ENCODE assay signal across 25 mouse cellular contexts in the genomic region with DNA sequence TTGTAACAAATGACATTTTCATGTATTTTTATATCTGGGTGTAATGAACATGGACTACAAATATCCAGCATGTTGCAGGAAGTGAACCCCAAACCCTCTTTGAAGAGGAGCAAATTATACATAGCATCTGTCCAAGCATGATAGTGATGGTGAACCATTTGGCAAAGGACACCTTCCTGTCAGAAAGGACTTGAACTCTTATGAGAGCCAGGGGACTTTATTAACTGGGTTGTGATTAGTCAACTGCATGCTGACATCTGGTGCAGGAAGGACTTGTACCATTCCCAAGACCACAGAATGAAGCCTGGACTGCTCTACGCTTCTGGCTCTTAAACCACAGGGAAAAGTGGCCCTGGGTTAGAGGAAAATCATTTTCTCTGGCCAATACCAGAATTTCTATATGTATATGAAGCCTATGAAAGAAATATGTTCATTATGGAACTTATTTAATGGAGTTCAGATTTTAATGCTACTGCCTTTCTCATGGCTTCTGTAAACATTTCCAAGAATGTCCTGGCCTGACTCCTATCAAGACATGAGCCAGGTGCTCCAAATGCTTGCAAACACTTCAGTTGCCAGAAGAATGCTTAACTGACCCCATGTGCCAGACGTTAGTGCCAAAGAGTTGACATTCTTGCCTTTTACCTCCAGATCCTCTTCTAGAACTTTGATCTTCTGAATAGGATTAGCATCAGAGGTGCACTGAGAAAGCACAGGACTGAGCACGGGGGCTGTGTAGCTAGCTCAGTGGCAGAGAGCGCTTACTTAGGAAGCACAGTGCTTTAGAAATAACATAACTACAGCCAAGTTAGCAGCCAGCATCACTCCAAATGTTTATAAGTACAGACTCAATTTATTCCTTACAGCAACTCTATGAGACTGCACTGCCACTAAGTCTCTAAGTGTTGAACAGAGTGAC.
DNase-seq lines count a peak whose midpoint lies in the region; ATAC-seq and TF ChIP-seq lines count a peak whose summit lies in the region.
"Had no signal": no experiment of that assay in that cellular context is flagged by ENCODE, and none has a peak within 500 bp of the region (broad histone marks: within the 10 kb centered on the region; RNA-seq: fewer than 3 reads in every experiment).

No protein-coding gene starts in this region.

- TF ChIP-seq CTCF in lung, adult 2 months (IDR thresholded peaks at IDR 0.05; ENCODE audit: insufficient read depth, low read length) = no peak

- TF ChIP-seq POLR2A in lung, adult 2 months (IDR thresholded peaks at IDR 0.05; ENCODE audit: borderline replicate concordance, extremely low read depth, low read depth, low read length) = no peak

- no peak overlapping the region for H3K4me3 ChIP-seq in lung, adult 2 months (replicated peaks; ENCODE audit: extremely low read depth, low read depth, low read length)
- H3K4me3 ChIP-seq: embryonic facial prominence, embryonic 13.5 days; limb, embryonic 10.5 days; limb, embryonic 15.5 days; liver, embryonic 13.5 days had no signal

- peak; percentile 65 for DNase-seq in cerebellum, adult 9-10 months
- no peak for DNase-seq in cerebellum, adult 8-10 months
- DNase-seq in brain, adult 2 months (ENCODE audit: low read depth, low spot score) = peak; percentile 58
- peak; percentile 60 for DNase-seq in lung, adult 2 months
- DNase-seq in lung, postnatal 10 days = peak; percentile 53
- no peak for DNase-seq in adrenal gland, adult (ENCODE audit: inconsistent age in 2 of 2, low spot score in 1 of 2)
- DNase-seq in heart, postnatal 10 days = no peak
- DNase-seq: adrenal gland, postnatal 14 days; forebrain, postnatal 0 days; gastrocnemius, postnatal 14 days; kidney, adult 2 months; kidney, postnatal 10 days; layer of hippocampus, adult 9-11 months; liver, embryonic 13.5 days; midbrain, embryonic 14.5 days; retina, postnatal 1 day; right cerebral cortex, postnatal 14 days; spleen, adult 18-20 months; thymus, postnatal 14 days had no signal

- no peak for ATAC-seq in megakaryocyte-erythroid progenitor cell, adult 5-6 weeks (replicated peaks; ENCODE audit: low FRiP score, low TSS enrichment, poor library complexity, severe bottlenecking)
- ATAC-seq: forebrain, postnatal 0 days; hindbrain, embryonic 16.5 days; Patski had no signal

- intact Hi-C loops in heart, postnatal 10 days (cut with DNase I) = no loop called here

- 23% methylated on average over 4 of the region's 4 CpGs for WGBS in lung, adult 2 months

- H3K4me1 ChIP-seq in lung, adult 2 months (ENCODE audit: control insufficient read depth, insufficient read depth, low read length) = peaks cover 3% of the 10 kb centered on the region; the same call in 1 of the 2 replicates
- H3K4me1 ChIP-seq: embryonic facial prominence, embryonic 13.5 days; limb, embryonic 10.5 days; limb, embryonic 15.5 days; liver, embryonic 13.5 days had no signal

Comparison
In these comparisons a context has a peak if more than half of its experiments do, and no peak if none do; other contexts are left out.
1. DNase-seq: peak in cerebellum, adult 9-10 months (single experiment), brain, adult 2 months (single experiment), lung, adult 2 months (single experiment) and lung, postnatal 10 days (single experiment); none in cerebellum, adult 8-10 months (single experiment), adrenal gland, adult (0 of 2) and heart, postnatal 10 days (0 of 2).